Mouse (Mus musculus) cerebellum, adult 11 months (tissue): ENCODE measurements around the gene Chst2.

ENCODE experiments used
- DNase-seq: peaks from one replicate; pipeline ENCODE4 v3.0.0; 2022

Chst2 gene

DNA sequence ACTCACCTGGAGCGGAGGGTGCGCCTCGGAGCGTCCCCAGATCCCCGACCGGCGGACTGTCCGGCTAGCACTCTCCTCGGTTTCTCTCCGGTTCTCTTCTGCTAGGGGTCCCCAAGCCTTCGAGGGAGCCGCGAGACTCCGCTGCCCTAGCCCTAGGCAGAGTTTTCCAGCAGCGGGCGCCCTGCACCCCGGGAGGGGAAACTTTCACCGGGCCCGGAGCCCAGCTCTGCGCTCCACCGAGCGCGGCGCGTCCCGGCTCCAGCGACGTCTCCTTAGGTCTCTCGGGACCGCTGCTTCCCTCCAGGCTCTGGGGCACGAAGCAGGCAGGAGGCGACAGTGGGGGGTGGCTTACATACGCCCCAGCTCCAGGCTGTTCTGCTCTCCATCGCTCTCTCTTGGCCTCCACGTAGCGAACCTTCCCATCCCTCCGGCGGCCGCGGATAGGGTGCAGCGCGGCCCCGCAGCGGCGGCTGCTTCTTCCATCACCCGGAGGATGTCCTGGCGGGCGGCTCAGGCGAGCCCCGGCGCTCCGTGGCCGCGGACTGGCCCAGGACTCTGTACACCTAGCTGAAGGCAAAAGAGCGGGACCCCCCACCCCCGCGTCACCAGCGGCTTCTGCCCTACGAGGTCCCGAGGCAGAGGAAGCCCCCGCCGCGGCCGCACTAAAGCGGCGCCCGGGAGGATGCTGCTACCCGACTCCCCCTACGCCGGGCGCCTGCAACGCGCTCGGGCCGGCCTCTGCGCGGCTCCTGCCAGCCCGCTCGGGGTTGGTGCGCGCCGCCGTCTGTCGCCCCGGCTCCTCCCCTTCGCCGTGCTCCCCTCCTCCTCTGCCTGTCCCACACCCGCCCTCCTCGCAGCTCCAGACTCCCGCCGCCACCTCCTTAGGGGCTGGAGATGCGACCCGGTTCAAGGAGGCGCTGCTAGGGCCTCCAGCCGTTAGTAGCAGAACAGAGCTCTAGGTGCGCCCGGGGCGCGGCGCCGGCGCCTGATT, at the start of gene Chst2:
Gene Chst2, minus strand, starts transcription at position 152 of the 991 bp plus-strand sequence.
- peak; percentile 73 for DNase-seq

GRCm38 (mm10) chr9:95451931-95452330, 45.4 kb upstream of the Chst2 start:
- DNase-seq, result no peak

GRCm38 (mm10) chr9:95450586-95450985, 44.1 kb upstream of the Chst2 start:
- DNase-seq, result no peak

DNA sequence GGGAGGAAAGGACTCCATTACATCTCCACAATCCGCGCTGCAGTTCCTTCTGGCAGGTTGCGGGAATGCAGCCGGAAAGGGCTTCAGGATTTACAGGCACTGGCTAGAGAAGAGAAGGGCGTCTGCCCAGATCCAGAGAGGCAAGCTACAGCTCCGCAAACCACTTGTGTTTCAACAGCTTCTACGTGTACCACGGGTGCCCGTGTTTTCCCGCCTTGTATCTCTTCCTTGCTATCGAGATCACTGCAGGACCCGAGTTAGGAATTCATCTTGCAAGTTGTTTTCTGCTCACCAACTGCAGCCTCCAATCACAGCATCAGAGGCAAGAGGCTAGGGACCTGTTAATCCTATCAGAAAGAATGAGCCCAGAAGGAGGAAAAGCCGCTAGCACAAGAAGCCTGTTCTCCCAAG, 35.8 kb upstream of the Chst2 start:
- DNase-seq, result no peak

- no peak for DNase-seq
Observed at GRCm38 (mm10) chr9:95437883-95438282, 31.4 kb upstream of the Chst2 start.

DNA sequence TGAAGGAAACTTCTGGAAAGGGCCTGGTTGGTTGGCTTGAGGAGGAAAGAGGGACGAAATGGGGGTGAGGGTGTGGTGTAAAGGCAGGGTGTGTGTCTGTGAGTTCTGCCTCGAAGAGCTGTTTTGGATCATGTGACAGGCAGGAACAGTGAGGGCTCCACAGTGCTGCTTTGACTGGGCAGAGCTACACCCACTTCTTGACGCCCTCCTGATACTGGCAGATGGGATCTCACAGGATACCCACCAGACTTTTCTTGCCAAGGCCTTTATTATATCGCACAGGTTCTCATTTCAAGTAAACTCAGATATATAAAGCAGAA, 29.7 kb upstream of the Chst2 start:
- DNase-seq, result no peak

- no peak for DNase-seq
Observed at GRCm38 (mm10) chr9:95435506-95436293, 29.2 kb upstream of the Chst2 start.

- DNase-seq, result no peak
Observed at GRCm38 (mm10) chr9:95428277-95428676, 21.8 kb upstream of the Chst2 start.

DNA sequence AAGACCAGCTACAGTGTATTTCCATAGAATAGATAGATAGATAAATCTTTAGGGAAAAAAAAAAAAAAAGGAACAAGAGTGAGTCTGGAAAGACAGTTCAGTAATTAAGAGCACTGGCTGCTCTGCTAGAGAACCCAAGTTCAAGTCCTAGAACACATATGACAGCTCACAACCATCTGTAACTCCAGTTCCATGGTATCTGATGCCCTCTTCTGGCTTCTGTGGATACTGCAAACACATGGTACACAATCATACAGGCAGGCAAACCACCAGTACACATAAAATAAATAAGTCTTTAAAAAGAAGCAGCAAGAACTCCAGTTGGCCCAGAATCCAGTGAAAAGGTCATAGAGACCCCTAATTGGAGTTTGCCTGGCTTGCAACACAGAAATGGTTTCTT, 7.4 kb upstream of the Chst2 start:
- no peak for DNase-seq

DNA sequence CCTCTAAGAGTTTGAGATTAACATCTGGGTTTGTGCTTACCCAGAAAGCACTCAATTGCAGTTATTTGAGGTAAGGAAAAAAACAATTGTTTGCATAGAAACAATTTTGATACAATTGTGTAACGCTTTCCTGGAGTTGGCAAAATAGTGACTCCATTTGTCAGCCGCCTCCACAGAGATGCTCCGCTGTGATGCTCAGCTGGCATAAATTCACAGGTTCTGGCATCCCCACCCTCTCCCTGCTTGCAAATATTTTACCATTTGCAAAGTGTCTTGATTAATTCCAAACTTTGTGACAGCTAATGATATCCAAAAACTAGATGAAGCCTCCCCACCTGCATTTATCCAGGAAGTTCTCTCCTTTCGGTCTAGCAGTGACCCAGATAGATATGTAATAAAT, 5.5 kb upstream of the Chst2 start:
- no peak for DNase-seq

DNA sequence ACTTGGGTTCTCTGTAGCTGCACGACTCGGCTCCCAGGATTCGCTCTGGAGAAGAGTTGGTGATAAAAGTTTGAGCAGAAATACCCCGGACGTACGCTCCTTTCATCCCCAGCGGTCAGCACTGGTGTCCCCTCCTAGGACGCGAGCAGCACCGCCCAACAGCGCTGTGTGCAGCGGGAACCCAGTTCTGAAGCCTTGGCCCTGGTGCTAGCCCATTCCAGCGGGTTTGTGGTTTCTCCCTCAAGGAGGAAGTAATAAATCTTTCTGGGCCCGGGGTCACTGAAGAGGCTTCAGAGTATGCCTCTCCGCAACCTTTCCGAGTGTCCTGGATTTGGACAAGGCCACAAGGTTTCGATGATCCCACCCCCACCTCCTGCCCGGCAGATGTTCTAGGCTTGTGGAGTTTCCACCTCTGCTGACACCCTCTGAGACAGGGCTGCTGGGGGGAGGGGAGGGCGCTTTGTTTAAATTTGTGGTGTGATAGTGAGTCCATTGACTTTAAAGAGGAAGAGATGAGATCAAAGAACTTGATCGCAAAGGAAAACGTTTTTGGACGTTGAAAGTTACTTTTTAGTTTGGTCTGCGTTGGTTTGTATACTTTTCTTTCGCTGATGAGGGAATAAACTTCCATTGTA, 1.2 kb upstream of the Chst2 start:
- DNase-seq, result peak; percentile 12

GRCm38 (mm10) chr9:95405946-95406570, 464 bp downstream of the Chst2 start:
- DNase-seq, result peak; percentile 6

DNA sequence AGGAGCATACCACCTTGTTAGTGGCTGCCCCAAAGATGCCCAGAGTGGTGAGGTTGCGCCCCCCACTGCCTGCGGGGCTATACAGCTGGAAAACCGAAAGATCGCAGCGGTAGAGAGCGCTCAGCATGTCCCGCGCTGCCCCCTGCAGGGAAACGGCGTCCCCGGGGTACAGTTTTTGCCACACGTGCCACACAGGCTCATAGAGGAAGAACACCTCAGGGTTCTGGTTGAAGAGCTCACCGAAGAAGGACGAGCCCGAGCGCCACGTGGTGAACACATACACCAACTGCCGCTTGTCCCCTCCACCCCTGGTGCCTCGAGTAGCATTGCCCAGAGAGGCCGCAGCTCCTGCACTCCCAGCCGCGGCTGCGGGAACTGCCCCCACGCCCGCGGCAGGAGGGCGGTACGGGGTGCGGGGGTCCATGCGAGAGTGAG, 994 bp downstream of the Chst2 start:
- peak; percentile 40 for DNase-seq

DNA sequence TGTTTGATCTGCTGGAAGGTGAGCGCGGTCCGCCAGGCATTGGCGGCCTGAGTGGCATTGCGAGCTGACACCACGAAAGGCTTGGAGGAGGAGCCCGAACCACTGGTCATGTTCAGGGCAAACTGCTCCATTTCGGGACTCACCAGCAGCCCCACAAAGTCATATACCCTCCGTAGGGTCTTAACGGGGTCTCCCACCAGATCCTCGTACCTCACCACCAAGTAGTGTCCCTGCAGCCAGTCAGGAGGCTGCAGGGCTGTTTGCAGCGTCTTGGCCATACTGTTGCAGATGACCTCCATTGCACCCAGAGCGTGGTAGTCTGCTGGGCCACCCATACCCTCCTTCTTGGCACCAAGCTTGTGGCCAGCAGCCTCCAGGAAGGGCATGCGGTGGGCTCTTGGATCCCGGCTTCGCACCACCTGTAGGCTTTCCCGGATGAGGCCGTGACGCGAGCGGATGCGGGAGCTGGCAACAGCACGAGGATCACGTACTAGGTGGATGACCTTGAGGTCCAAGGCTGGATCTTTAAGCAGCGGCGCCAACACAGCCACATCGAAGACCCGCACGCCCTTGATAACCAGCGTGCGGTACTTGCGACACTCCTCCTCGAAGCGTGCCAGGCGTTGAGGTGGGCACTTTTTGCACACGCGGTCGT, 1.6 kb downstream of the Chst2 start:
- peak; percentile 3 for DNase-seq

- no peak for DNase-seq
Observed at GRCm38 (mm10) chr9:95401686-95402085, 4.8 kb downstream of the Chst2 start.

- DNase-seq, result no peak
Observed at GRCm38 (mm10) chr9:95392011-95392410, 14.5 kb downstream of the Chst2 start.

- no peak for DNase-seq
Observed at GRCm38 (mm10) chr9:95389956-95390355, 16.6 kb downstream of the Chst2 start.

GRCm38 (mm10) chr9:95387881-95388380, 18.6 kb downstream of the Chst2 start:
- DNase-seq, result no peak

DNA sequence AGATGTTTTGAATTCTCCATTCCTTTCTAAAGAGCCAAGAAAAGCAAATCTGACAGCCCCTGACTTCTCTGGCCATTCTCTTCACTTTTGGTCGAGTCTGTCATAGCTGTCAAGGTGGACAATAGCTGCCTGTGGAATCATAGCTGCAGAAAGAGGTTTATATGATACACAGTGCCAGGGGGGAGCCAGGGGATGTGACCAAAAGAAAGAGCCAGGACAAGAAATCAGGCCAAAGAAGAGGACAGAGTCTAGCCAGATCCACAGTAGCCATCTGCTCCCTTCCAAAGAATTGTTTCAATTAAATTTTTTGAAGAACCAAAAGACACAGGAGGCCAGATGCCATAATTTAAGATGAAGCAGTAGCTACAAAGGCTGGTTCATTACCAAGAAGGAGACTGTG, 30.6 kb downstream of the Chst2 start:
- no peak for DNase-seq

DNA sequence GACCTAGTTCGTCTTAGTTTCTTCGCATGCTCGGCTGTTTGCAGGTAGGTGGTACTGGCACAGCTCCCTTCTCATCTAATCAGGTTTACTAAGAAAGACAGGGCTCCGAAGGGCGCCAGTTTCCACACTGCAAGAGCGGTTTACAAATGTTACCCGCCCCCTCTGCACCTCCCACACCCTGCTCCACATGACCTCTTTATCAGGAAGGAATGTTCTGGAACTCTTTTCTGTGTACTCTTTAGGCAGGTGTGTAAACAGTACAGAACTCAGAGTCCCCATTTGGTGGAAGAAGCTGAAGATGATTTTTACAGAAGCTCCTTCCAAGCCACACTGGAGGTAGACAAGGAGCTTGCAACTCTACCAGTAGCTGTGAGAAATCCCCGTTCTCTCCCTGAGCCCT, 31.2 kb downstream of the Chst2 start:
- no peak for DNase-seq

GRCm38 (mm10) chr9:95373741-95374140, 32.8 kb downstream of the Chst2 start:
- no peak for DNase-seq

- no peak for DNase-seq
Observed at GRCm38 (mm10) chr9:95365882-95366281, 40.6 kb downstream of the Chst2 start.
